Mouse (Mus musculus): ENCODE results near the gene Mras. TPM values are rescaled to one million over a fixed set of nuclear protein-coding genes. Genes with fewer than 3 reads are reported as not detected.

The Mras gene
- polyA plus RNA-seq, 1 experiment from 2014 or later = 6.9 TPM

DNA sequence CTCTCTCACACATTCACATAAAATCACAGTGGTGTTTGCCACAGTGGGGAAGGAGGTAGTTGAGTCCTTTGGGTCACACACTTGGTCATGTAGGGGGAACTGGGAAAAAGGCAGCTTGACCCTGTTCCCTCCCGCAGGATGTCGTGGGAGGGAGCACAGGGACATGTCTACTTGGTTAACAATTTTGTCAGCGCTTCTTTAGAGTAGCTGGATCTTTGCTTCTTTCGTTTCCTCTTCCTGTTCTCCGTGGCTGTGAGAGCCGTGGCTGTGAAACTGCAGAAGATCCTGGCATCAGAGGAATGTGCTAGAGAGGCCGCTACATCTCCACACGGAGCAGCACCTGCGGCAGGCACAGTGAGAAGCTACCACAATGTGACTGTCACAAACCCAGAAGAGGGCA lies 54.6 kb downstream of the Mras start:
- no peak overlapping the region for H3K9ac ChIP-seq (ENCODE audit: low read depth, low read length)
- no peak overlapping the region for H3K4me2 ChIP-seq (ENCODE audit: low read depth, low read length)
- H3K27me3 ChIP-seq (replicated peaks; ENCODE audit: control insufficient read depth, insufficient read depth, low read length) = no peaks in the 10 kb centered on the region
- no peak overlapping the region for H3K4me3 ChIP-seq (ENCODE audit: low read length)
- no peaks in the 10 kb centered on the region; the same call in 1 of the 2 replicates for H3K4me1 ChIP-seq (ENCODE audit: control insufficient read depth, insufficient read depth, low read length)
- H3K27ac ChIP-seq (ENCODE audit: low read length) = no peak overlapping the region
- H3K9me3 ChIP-seq (ENCODE audit: control insufficient read depth, low read length) = no peaks in the 10 kb centered on the region
- no peak for ATAC-seq
- WGBS = 68% methylated on average over 9 of the region's 9 CpGs
- no peaks in the 10 kb centered on the region for H3K36me3 ChIP-seq (ENCODE audit: control insufficient read depth, insufficient read depth, low read length)

DNA sequence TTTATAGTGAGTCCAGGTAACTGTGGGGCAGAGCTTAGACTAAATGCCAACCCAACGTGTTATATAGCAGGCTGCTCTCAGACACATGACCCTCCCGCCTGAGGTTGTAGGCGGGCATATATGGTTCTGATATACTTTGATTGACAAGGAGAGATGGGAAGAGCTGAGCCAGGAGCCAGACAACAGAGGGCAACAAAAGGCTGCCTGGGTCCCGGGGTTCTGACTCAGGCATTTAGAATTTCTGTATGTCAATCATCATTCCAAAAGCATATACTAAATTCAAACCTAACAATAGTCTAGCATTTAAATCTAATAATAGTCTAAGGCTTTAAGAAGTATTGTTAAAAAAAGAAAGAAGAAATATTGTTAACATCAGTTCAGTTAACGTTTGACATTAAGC lies 58.0 kb downstream of the Mras start:
- H3K4me1 ChIP-seq (ENCODE audit: control insufficient read depth, insufficient read depth, low read length) = no peaks in the 10 kb centered on the region
- WGBS = 65% methylated on average over 5 of the region's 5 CpGs
- no peak for ATAC-seq
- no peaks in the 10 kb centered on the region for H3K9me3 ChIP-seq (ENCODE audit: control insufficient read depth, low read length)
- H3K36me3 ChIP-seq (ENCODE audit: control insufficient read depth, insufficient read depth, low read length) = no peaks in the 10 kb centered on the region
- H3K4me2 ChIP-seq (ENCODE audit: low read depth, low read length) = no peak overlapping the region
- no peak overlapping the region for H3K9ac ChIP-seq (ENCODE audit: low read depth, low read length)
- H3K4me3 ChIP-seq (ENCODE audit: low read length) = no peak overlapping the region
- H3K27ac ChIP-seq (ENCODE audit: low read length) = no peak overlapping the region
- no peaks in the 10 kb centered on the region for H3K27me3 ChIP-seq (replicated peaks; ENCODE audit: control insufficient read depth, insufficient read depth, low read length)

DNA sequence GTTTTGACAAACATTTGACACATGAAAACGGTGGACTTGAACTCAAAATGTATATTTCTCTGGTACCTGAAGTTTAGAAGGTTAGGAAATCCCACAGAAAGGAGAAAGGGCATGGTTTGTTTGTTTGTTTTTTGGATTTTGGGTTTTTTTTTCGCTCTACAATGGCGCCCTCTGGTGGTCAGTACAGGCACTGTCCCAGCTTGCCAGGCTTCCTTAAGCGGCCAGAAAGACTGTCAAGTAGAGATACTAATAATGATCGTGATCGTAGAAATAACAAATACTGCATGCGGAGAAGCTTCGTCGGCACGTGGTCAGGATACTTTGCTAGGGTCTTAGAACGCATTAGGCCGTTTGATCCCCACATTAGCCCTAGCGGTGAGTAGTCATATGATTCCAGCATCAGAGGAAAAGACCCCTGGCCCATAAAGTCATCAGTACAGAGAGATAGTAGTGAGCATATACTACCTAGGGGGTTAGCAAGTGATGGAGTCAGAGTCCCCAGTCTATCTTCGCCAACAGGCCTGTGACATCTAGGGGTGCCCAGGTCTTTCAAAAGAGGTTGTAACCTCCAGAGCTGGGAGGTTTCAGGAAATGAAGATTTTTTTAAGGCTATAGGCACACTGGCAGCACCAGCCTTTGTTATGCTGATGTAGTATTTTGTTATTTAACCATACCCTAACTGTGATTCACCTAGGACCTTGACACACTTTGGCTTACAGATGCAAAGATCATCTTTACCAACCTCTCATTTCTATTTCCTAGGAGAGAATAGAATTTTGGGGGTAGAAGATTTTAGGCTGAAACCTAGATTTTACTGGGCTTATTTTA lies 60.4 kb downstream of the Mras start:
- Histone ChIP-seq H3K27ac (ENCODE audit: low read length) (no peak overlapping the region), H3K4me1 (ENCODE audit: control insufficient read depth, insufficient read depth, low read length) (no peaks in the 10 kb centered on the region), H3K36me3 (ENCODE audit: control insufficient read depth, insufficient read depth, low read length) (no peaks in the 10 kb centered on the region), H3K4me2 (ENCODE audit: low read depth, low read length) (no peak overlapping the region), H3K9ac (ENCODE audit: low read depth, low read length) (no peak overlapping the region), H3K4me3 (ENCODE audit: low read length) (no peak overlapping the region), H3K9me3 (ENCODE audit: control insufficient read depth, low read length) (no peaks in the 10 kb centered on the region), H3K27me3 (replicated peaks; ENCODE audit: control insufficient read depth, insufficient read depth, low read length) (no peaks in the 10 kb centered on the region)
- ATAC-seq = no peak
- WGBS = 10% methylated on average over 14 of the region's 14 CpGs

DNA sequence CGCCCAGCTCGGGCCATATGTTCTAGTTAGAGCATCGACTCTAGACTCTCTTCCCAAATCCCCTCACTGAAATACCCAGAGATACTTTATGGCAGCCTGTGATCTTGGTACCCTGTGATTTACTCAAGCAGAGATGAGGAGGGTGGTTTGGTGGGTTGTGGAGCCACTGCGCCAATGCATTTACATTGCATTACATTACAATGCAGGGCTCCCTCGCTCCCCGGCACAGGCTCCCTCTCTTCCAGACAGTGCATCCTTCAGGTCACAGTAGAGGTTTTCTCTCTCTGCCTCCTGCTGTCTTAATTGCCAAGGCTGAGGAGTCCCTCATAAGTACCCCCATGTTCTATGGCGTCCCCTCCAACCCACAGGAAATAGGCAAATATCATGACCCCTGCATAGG lies 68.8 kb downstream of the Mras start:
- H3K4me2 ChIP-seq (ENCODE audit: low read depth, low read length) = no peak overlapping the region
- WGBS = 73% methylated on average over 7 of the region's 7 CpGs
- H3K27me3 ChIP-seq (replicated peaks; ENCODE audit: control insufficient read depth, insufficient read depth, low read length) = no peaks in the 10 kb centered on the region
- H3K9me3 ChIP-seq (ENCODE audit: control insufficient read depth, low read length) = no peaks in the 10 kb centered on the region
- no peak overlapping the region for H3K27ac ChIP-seq (ENCODE audit: low read length)
- no peak overlapping the region for H3K9ac ChIP-seq (ENCODE audit: low read depth, low read length)
- H3K4me1 ChIP-seq (ENCODE audit: control insufficient read depth, insufficient read depth, low read length) = no peaks in the 10 kb centered on the region
- H3K4me3 ChIP-seq (ENCODE audit: low read length) = no peak overlapping the region
- H3K36me3 ChIP-seq (ENCODE audit: control insufficient read depth, insufficient read depth, low read length) = no peaks in the 10 kb centered on the region
- ATAC-seq = no peak

DNA sequence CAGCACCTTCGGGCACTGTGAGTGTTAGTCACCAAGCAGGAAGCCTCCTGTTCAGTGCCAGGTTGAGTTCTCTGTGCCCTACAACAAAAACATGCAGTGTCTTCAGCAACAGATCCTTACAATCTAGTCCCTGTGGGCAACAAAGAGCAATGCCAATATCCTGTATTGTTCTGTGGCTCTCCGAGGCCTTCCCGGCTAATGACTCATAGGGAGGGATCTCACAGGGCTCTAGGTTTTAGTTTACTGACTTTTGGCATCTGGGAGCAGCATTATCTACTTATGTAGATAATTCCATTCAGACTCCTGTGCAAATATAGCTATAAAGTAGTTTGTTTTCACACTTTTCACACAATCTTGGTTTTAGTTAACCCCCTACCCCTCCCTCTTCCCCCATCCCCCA lies 71.3 kb downstream of the Mras start:
- 56% methylated on average over 3 of the region's 3 CpGs for WGBS

DNA sequence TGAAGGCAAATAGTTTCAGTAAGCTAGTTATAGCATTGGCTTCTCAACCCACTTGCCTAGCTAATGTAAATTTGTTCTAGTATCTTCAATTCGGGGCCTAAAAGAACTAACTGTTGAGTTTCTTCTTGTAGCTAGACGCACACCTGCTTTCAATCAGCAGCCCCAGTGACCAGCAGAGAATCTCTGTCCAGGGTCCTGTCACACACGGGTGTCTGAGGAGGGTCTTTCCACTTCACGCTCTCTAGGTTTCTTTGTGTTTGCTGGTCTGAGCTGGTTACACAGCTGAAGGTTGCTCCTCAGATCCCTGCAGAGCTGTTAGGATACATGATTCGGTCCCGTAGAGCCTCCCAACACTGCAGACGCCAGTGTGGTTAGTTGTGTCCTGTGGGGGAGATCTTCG lies 74.1 kb downstream of the Mras start:
- H3K36me3 ChIP-seq (ENCODE audit: control insufficient read depth, insufficient read depth, low read length) = no peaks in the 10 kb centered on the region
- WGBS = 62% methylated on average over 8 of the region's 8 CpGs
- no peak overlapping the region for H3K27ac ChIP-seq (ENCODE audit: low read length)
- ATAC-seq = no peak
- no peaks in the 10 kb centered on the region for H3K9me3 ChIP-seq (ENCODE audit: control insufficient read depth, low read length)
- H3K4me1 ChIP-seq (ENCODE audit: control insufficient read depth, insufficient read depth, low read length) = no peaks in the 10 kb centered on the region
- H3K4me3 ChIP-seq (ENCODE audit: low read length) = no peak overlapping the region
- no peak overlapping the region for H3K9ac ChIP-seq (ENCODE audit: low read depth, low read length)
- H3K4me2 ChIP-seq (ENCODE audit: low read depth, low read length) = no peak overlapping the region
- H3K27me3 ChIP-seq (replicated peaks; ENCODE audit: control insufficient read depth, insufficient read depth, low read length) = peaks cover 10% of the 10 kb centered on the region

More for the DNA sequence above, 71.3 kb downstream of the Mras start:
- Histone ChIP-seq H3K9me3 (ENCODE audit: control insufficient read depth, low read length) (no peaks in the 10 kb centered on the region), H3K36me3 (ENCODE audit: control insufficient read depth, insufficient read depth, low read length) (no peaks in the 10 kb centered on the region), H3K27ac (ENCODE audit: low read length) (no peak overlapping the region), H3K9ac (ENCODE audit: low read depth, low read length) (no peak overlapping the region), H3K4me1 (ENCODE audit: control insufficient read depth, insufficient read depth, low read length) (no peaks in the 10 kb centered on the region), H3K4me2 (ENCODE audit: low read depth, low read length) (no peak overlapping the region), H3K27me3 (replicated peaks; ENCODE audit: control insufficient read depth, insufficient read depth, low read length) (no peaks in the 10 kb centered on the region), H3K4me3 (ENCODE audit: low read length) (no peak overlapping the region)
- ATAC-seq = no peak

DNA sequence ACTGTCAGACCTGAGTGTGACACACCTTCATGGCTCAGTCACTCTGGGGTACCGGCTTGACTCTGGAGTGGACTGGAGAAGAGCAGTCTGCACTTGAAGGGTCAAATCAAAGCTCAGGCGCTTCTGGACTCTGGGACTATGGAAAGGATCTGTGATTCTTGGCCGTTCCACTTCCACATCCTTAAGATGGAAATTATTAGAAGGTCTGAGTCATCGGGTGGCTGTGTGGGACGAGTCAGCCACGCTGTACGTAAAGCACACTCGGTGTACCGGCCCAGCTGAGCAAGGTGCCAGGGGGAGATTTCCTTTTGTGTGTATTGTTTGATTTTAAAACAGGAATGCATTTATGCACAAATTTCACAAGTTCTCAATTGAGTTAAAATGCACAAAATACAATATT lies 75.2 kb downstream of the Mras start:
- Histone ChIP-seq H3K9me3 (ENCODE audit: control insufficient read depth, low read length) (no peaks in the 10 kb centered on the region), H3K27ac (ENCODE audit: low read length) (no peak overlapping the region), H3K4me1 (ENCODE audit: control insufficient read depth, insufficient read depth, low read length) (peaks cover 6% of the 10 kb centered on the region; the same call in 1 of the 2 replicates), H3K9ac (ENCODE audit: low read depth, low read length) (no peak overlapping the region), H3K27me3 (replicated peaks; ENCODE audit: control insufficient read depth, insufficient read depth, low read length) (peaks cover 20% of the 10 kb centered on the region), H3K36me3 (ENCODE audit: control insufficient read depth, insufficient read depth, low read length) (no peaks in the 10 kb centered on the region), H3K4me2 (ENCODE audit: low read depth, low read length) (no peak overlapping the region), H3K4me3 (ENCODE audit: low read length) (no peak overlapping the region)
- ATAC-seq = no peak
- WGBS = 84% methylated on average over 9 of the region's 9 CpGs

DNA sequence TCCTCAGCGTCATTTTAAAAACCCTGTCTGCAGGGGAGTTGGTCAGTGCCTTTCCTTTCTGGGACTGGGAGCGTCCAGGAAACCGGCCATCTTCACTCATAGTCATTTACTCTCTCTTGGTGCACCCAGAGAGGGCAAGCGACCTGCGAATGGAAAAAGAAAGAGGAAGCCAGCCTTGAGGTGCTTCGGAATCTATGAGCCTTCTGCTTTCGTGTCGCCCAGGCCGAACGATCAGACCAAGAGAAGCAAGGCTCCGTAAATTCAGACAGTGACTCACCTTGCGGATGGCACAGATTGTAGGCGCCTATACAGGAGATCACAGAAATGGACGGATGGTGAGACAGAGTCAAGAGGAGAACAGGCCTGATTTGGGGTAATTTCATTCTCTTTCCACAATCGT lies 78.2 kb downstream of the Mras start:
- H3K9ac ChIP-seq (ENCODE audit: low read depth, low read length) = no peak overlapping the region
- no peaks in the 10 kb centered on the region for H3K9me3 ChIP-seq (ENCODE audit: control insufficient read depth, low read length)
- H3K27me3 ChIP-seq (replicated peaks; ENCODE audit: control insufficient read depth, insufficient read depth, low read length) = peaks cover 31% of the 10 kb centered on the region
- no peaks in the 10 kb centered on the region for H3K36me3 ChIP-seq (ENCODE audit: control insufficient read depth, insufficient read depth, low read length)
- H3K27ac ChIP-seq (ENCODE audit: low read length) = no peak overlapping the region
- H3K4me3 ChIP-seq (ENCODE audit: low read length) = no peak overlapping the region
- no peak for ATAC-seq
- 90% methylated on average over 15 of the region's 15 CpGs for WGBS
- H3K4me1 ChIP-seq (ENCODE audit: control insufficient read depth, insufficient read depth, low read length) = peaks cover 6% of the 10 kb centered on the region; the same call in 1 of the 2 replicates
- no peak overlapping the region for H3K4me2 ChIP-seq (ENCODE audit: low read depth, low read length)

DNA sequence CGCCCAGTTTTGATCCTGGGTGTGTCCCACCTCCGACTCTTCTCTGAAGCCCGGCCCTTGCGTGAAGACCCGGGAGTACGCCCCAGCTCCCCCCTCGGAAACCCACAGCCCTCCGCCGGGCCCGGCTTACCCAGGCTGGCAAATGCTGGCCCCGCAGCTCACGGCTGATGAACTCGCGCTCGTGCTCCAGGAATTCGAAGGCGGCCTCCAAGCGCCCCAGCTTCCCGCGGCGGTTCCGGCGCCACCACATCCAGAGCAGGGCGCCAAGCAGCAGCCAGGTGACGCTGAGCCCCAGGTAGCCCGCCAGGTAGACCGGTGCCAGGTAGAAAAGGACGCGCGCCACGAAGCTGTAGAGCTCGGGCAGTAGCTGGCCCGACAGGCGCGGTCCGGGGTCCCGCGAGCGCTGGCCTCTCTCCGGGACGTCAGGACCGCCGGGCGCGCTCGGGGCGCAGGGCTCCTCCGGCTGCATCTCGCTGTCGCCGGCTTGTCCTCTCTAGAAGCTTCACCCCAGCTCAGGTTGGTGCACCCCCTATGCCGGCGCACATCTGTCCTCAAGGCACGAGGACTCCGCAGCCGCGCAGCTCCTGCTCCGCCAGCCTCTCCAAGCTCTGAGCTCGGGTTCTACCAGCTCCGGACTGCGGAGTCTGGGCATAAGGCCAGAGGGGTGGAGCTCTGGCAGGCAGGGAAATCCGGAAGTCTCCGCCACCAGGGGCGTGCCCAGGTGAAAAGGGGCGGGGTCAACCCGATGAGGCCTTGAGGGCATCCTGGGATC lies 79.1 kb downstream of the Mras start, which contains the start of gene Esyt3:
TSS of gene Esyt3 (minus strand) at position 637 of the 772 bp plus-strand sequence.
- peak; percentile 86 for ATAC-seq
- Histone ChIP-seq H3K9me3 (ENCODE audit: control insufficient read depth, low read length) (no peaks in the 10 kb centered on the region), H3K27ac (ENCODE audit: low read length) (no peak within 1 kb of the TSS), H3K4me1 (ENCODE audit: control insufficient read depth, insufficient read depth, low read length) (peaks cover 6% of the 10 kb centered on the region; the same call in 1 of the 2 replicates), H3K36me3 (ENCODE audit: control insufficient read depth, insufficient read depth, low read length) (no peaks in the 10 kb centered on the region), H3K4me3 (ENCODE audit: low read length) (peak within 1 kb of the TSS; percentile 53), H3K27me3 (replicated peaks; ENCODE audit: control insufficient read depth, insufficient read depth, low read length) (peaks cover 31% of the 10 kb centered on the region), H3K4me2 (ENCODE audit: low read depth, low read length) (peak within 1 kb of the TSS; percentile 99), H3K9ac (ENCODE audit: low read depth, low read length) (peak within 1 kb of the TSS; percentile 63)
- WGBS = under 1% methylated on average over 66 of the region's 66 CpGs

Measured in intestine, embryonic 16.5 days (tissue).